Mouse (Mus musculus): Measurements from ENCODE around the gene Trim60. TPM values are rescaled to one million over a fixed set of nuclear protein-coding genes. Genes with fewer than 3 reads are reported as not detected.
"Not testable (repeated sequence)": the region's sequence is repeated elsewhere in the genome, so short reads cannot be mapped to it uniquely, and the experiment has no call there.

Trim60 gene
- total RNA-seq (2021): not detected

GRCm38 (mm10) chr8:65018423-65018822, at the start of gene Trim60, which contains the start of gene Trim61:
Trim60 (minus strand) TSS chr8:65018584.
Trim61 (minus strand) TSS chr8:65018523.
- no peak for DNase-seq
- intact Hi-C loops (cut with DNase I): no loop called here

GRCm38 (mm10) chr8:65067694-65068472, 49.5 kb upstream of the Trim60 start:
- intact Hi-C loops (cut with DNase I): no loop called here
- DNase-seq: no peak

- intact Hi-C loops (cut with DNase I): no loop called here
- no peak for DNase-seq
These were observed 48.6 kb upstream of the Trim60 start for GRCm38 (mm10) chr8:65067031-65067430.

GRCm38 (mm10) chr8:65065622-65066021, 47.2 kb upstream of the Trim60 start:
- intact Hi-C loops (cut with DNase I): no loop called here
- DNase-seq: no peak

- intact Hi-C loops (cut with DNase I): no loop called here
- no peak for DNase-seq
These were observed 45.7 kb upstream of the Trim60 start for GRCm38 (mm10) chr8:65064071-65064470.

GRCm38 (mm10) chr8:65062195-65062594, 43.8 kb upstream of the Trim60 start:
- intact Hi-C loops (cut with DNase I): no loop called here
- DNase-seq: no peak

GRCm38 (mm10) chr8:65056722-65057121, 38.3 kb upstream of the Trim60 start:
- intact Hi-C loops (cut with DNase I): no loop called here
- DNase-seq: no peak

GRCm38 (mm10) chr8:65053968-65054367, 35.6 kb upstream of the Trim60 start:
- DNase-seq: no peak
- intact Hi-C loops (cut with DNase I): no loop called here

- intact Hi-C loops (cut with DNase I): no loop called here
- no peak for DNase-seq
These were observed 35.2 kb upstream of the Trim60 start for GRCm38 (mm10) chr8:65053554-65053953.

GRCm38 (mm10) chr8:65047801-65048200, 29.4 kb upstream of the Trim60 start:
- intact Hi-C loops (cut with DNase I): no loop called here
- DNase-seq: no peak

GRCm38 (mm10) chr8:65047193-65047592, 28.8 kb upstream of the Trim60 start:
- intact Hi-C loops (cut with DNase I): no loop called here
- DNase-seq: no peak

GRCm38 (mm10) chr8:65046565-65046964, 28.2 kb upstream of the Trim60 start:
- intact Hi-C loops (cut with DNase I): no loop called here
- no peak for DNase-seq

- intact Hi-C loops (cut with DNase I): no loop called here
- DNase-seq: peak in 1 of 2 experiments; percentile 1
These were observed 18.7 kb upstream of the Trim60 start, which contains the start of gene Apela for GRCm38 (mm10) chr8:65037117-65037533. Apela (minus strand) TSS chr8:65037336.

- DNase-seq: no peak
- intact Hi-C loops (cut with DNase I): no loop called here
These were observed 15.8 kb upstream of the Trim60 start for GRCm38 (mm10) chr8:65034136-65034535.

- no peak for DNase-seq
- intact Hi-C loops (cut with DNase I): no loop called here
These were observed 14.7 kb upstream of the Trim60 start for GRCm38 (mm10) chr8:65033056-65033455.

- no peak for DNase-seq
- intact Hi-C loops (cut with DNase I): loop anchor here (1.0 kb wide), 1 partner anchor 31 kb away; no protein-coding TSS in a partner anchor
These were observed 13.7 kb upstream of the Trim60 start for GRCm38 (mm10) chr8:65032107-65032506.

GRCm38 (mm10) chr8:65030735-65031485, 12.5 kb upstream of the Trim60 start:
- DNase-seq: no peak
- intact Hi-C loops (cut with DNase I): no loop called here

GRCm38 (mm10) chr8:65029776-65030175, 11.4 kb upstream of the Trim60 start:
- intact Hi-C loops (cut with DNase I): no loop called here
- DNase-seq: no peak

GRCm38 (mm10) chr8:65028959-65029686, 10.7 kb upstream of the Trim60 start:
- intact Hi-C loops (cut with DNase I): no loop called here

GRCm38 (mm10) chr8:65022485-65022884, 4.1 kb upstream of the Trim60 start:
- intact Hi-C loops (cut with DNase I): loop anchor here (1.0 kb wide), 1 partner anchor 88 kb away; no protein-coding TSS in a partner anchor
- DNase-seq: peak; percentile 26 to 68

More at GRCm38 (mm10) chr8:65028959-65029686, 10.7 kb upstream of the Trim60 start:
- no peak for DNase-seq

- intact Hi-C loops (cut with DNase I); DNase-seq: not testable (repeated sequence)
These were observed 10.8 kb downstream of the Trim60 start for GRCm38 (mm10) chr8:65007616-65008015.
